In the genomic region with DNA sequence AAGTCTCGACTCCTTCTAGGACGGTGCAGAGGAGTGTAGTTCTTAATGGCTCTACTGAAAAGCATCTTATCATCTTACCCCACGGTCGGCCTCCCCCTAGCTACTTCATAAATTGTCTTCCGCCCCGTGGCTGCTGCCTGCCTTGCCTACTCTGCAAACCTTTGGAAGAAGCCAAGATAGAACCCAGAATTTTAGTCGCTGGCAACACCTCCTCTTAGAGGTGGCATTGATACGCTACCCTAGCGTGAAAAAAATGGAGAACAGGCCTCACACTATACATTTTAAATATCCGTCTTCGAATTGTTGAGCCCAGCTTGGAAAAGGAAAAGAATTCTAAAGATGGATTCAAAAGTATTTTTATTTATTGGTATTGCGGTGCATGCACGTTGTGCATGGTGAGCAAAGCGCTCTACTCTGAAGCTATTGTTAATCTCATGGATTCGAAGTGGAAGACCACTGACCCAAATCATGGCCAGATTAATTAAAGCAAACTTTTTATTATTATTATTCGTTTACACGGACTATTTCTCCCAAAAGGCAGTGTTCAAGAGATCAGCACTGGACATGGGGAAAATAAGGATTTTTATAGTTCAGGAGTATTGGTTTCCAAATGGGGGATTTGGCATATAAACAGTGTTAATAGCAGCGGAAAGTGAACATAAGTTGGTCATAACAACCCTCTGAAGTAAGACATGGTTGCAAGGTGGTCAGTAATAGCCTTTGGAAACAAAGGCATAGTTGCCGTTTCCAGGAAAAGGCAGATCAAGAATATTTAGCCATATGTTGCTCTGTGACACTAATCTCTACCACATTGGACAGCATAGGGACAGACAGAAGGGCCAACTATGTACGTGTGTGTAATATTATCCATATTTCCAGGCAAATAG, we compare ENCODE assay signal across 8 mouse cellular contexts. TPM values are rescaled to one million over a fixed set of nuclear protein-coding genes. Genes with fewer than 3 reads are reported as not detected.
A peak's percentile ranks its signal among the peaks of the same experiment; 100 is the strongest.
DNase-seq lines count a peak whose midpoint lies in the region; ATAC-seq and TF ChIP-seq lines count a peak whose summit lies in the region.

No protein-coding gene starts in this region.

- H3K4me2 ChIP-seq in CH12.LX (ENCODE audit: insufficient read depth, low read depth, poor library complexity, severe bottlenecking): peak overlapping the region; percentile 99
- H3K4me2 ChIP-seq in forebrain, postnatal 0 days (ENCODE audit: low read depth): peak overlapping the region; percentile 76
- peak overlapping the region; percentile 92 for H3K4me2 ChIP-seq in liver, postnatal 0 days (ENCODE audit: low read depth, low read length)

- in situ Hi-C loops in CH12.LX (cut with MboI; ENCODE audit: low pct_ligation_motif_present, low pct_unique_long_range_greater_than_20kb, low sequenced_read_pairs): no loop called here

- peaks cover 8 to 40% of the 10 kb centered on the region in 2 experiments for H3K36me3 ChIP-seq in CH12.LX (replicated peaks in 1 of 2; ENCODE audit: control insufficient read depth in 1 of 2, insufficient read depth in 1 of 2, low read length in 1 of 2)
- peaks cover under 1% of the 10 kb centered on the region for H3K36me3 ChIP-seq in forebrain, postnatal 0 days (ENCODE audit: insufficient read depth)
- peaks cover 4% of the 10 kb centered on the region; the same call in 1 of the 2 replicates for H3K36me3 ChIP-seq in liver, postnatal 0 days (replicated peaks; ENCODE audit: insufficient read depth, low read length)

- ATAC-seq in forebrain, postnatal 0 days: peak; percentile 26; the same call in 1 of the 2 replicates
- peak; percentile 20 for ATAC-seq in liver, postnatal 0 days

- peaks cover 77% of the 10 kb centered on the region for H3K79me2 ChIP-seq in CH12.LX (replicated peaks; ENCODE audit: control insufficient read depth, extremely low read depth, insufficient read depth, poor library complexity, severe bottlenecking)

- H3K9ac ChIP-seq in CH12.LX (ENCODE audit: insufficient read depth, low read depth): peak overlapping the region; percentile 94
- peak overlapping the region; percentile 80 for H3K9ac ChIP-seq in forebrain, postnatal 0 days
- peak overlapping the region; percentile 96 for H3K9ac ChIP-seq in liver, postnatal 0 days (replicated peaks)

- dilution Hi-C loops in CH12.LX (cut with MboI; ENCODE audit: extremely low pct_ligation_motif_present, extremely low pct_unique_long_range_greater_than_20kb, low sequenced_read_pairs): no loop called here

- H3K9me3 ChIP-seq in CH12.LX (replicated peaks; ENCODE audit: low read length): no peaks in the 10 kb centered on the region
- H3K9me3 ChIP-seq in forebrain, postnatal 0 days (ENCODE audit: low read length): no peaks in the 10 kb centered on the region
- H3K9me3 ChIP-seq in liver, postnatal 0 days (ENCODE audit: low read length): no peaks in the 10 kb centered on the region

- H3K4me1 ChIP-seq in CH12.LX (ENCODE audit: control insufficient read depth in 1 of 2, insufficient read depth in 2 of 2): peaks cover 9 to 59% of the 10 kb centered on the region in 2 experiments; a peak in 3 of 4 replicates
- H3K4me1 ChIP-seq in forebrain, postnatal 0 days (ENCODE audit: insufficient read depth): peaks cover 15% of the 10 kb centered on the region; the same call in 1 of the 2 replicates
- H3K4me1 ChIP-seq in liver, postnatal 0 days (ENCODE audit: insufficient read depth): peaks cover 26% of the 10 kb centered on the region

- TF ChIP-seq EP300 in CH12.LX (IDR thresholded peaks at IDR 0.05; ENCODE audit: low read length): no peak
- TF ChIP-seq EP300 in liver, postnatal 0 days (IDR thresholded peaks at IDR 0.05; ENCODE audit: low read depth): no peak

- H3K4me3 ChIP-seq in CH12.LX (replicated peaks in 1 of 3; ENCODE audit: low read depth in 2 of 3, low read length in 2 of 3, poor library complexity in 1 of 3): peak overlapping the region; percentile 68 to 85 (median 75)
- H3K4me3 ChIP-seq in forebrain, postnatal 0 days (ENCODE audit: low read depth, low read length): peak overlapping the region; percentile 79
- peak overlapping the region; percentile 94 for H3K4me3 ChIP-seq in liver, postnatal 0 days (ENCODE audit: low read depth, low read length)

- peak overlapping the region; percentile 63 for H3K27ac ChIP-seq in CH12.LX (ENCODE audit: insufficient read depth, low read depth)
- peak overlapping the region; percentile 83 for H3K27ac ChIP-seq in forebrain, postnatal 0 days (ENCODE audit: low read depth, low read length)
- H3K27ac ChIP-seq in liver, postnatal 0 days (ENCODE audit: low read depth): peak overlapping the region; percentile 98

- no peak for TF ChIP-seq RAD21 in CH12.LX (IDR thresholded peaks at IDR 0.05; ENCODE audit: low read depth, low read length)

- peak; percentile 10 for DNase-seq in heart, adult 11 months
- DNase-seq in heart, adult 9 months (ENCODE audit: low spot score in 2 of 2): no peak
- no peak for DNase-seq in CH12.LX (ENCODE audit: extremely low read depth)
- no peak for DNase-seq in forebrain, postnatal 0 days
- DNase-seq in liver, postnatal 0 days: no peak
- no peak for DNase-seq in layer of hippocampus, postnatal 10 days (ENCODE audit: low spot score in 2 of 2)
- no peak for DNase-seq in frontal cortex, postnatal 36 days (ENCODE audit: low spot score in 2 of 2)
- DNase-seq in urinary bladder, adult 18-20 months (ENCODE audit: low spot score in 2 of 2): no peak

- H3K27me3 ChIP-seq in CH12.LX (replicated peaks): no peaks in the 10 kb centered on the region
- no peaks in the 10 kb centered on the region for H3K27me3 ChIP-seq in forebrain, postnatal 0 days (ENCODE audit: insufficient read depth, low read length)
- H3K27me3 ChIP-seq in liver, postnatal 0 days (ENCODE audit: insufficient read depth, low read length): no peaks in the 10 kb centered on the region

- TF ChIP-seq POLR2A in CH12.LX (IDR thresholded peaks at IDR 0.05; ENCODE audit: low read depth, low read length): no peak

- WGBS in forebrain, postnatal 0 days: 9% methylated on average over 20 of the region's 20 CpGs
- 4% methylated on average over 20 of the region's 20 CpGs for WGBS in liver, postnatal 0 days (ENCODE audit: insufficient replicate concordance)

- no peak for TF ChIP-seq CTCF in CH12.LX (conservative IDR thresholded peaks at IDR 0.05 in 1 of 2, IDR thresholded peaks at IDR 0.05 in 1 of 2; ENCODE audit: low read depth in 2 of 2, low read length in 2 of 2)
- peak; percentile 8; the same call in 1 of the 2 replicates for TF ChIP-seq CTCF in forebrain, postnatal 0 days (IDR thresholded peaks at IDR 0.05; ENCODE audit: low read depth)
- no peak for TF ChIP-seq CTCF in liver, postnatal 0 days (IDR thresholded peaks at IDR 0.05; ENCODE audit: low read depth)

TF ChIP-seq in CH12.LX, 34 proteins besides CTCF, POLR2A, EP300 and RAD21:
- no peak for TF ChIP-seq JUND (conservative IDR thresholded peaks at IDR 0.05; ENCODE audit: low read depth, low read length)
- TF ChIP-seq MAX (IDR thresholded peaks at IDR 0.05; ENCODE audit: low read length): no peak; the same call in 1 of the 2 replicates
- TF ChIP-seq HCFC1 (IDR thresholded peaks at IDR 0.05; ENCODE audit: low read depth, low read length): 0 out of 2 replicates have a peak, but pooled peaks have one; percentile 3
- no peak for TF ChIP-seq TBP (conservative IDR thresholded peaks at IDR 0.05; ENCODE audit: low read depth, low read length)
- no peak for TF ChIP-seq RCOR1 (conservative IDR thresholded peaks at IDR 0.05; ENCODE audit: low read depth, low read length)
- no peak for TF ChIP-seq ZMIZ1 (IDR thresholded peaks at IDR 0.05; ENCODE audit: low read depth, low read length)
- TF ChIP-seq ZC3H11A (IDR thresholded peaks at IDR 0.05; ENCODE audit: low read depth, low read length): no peak
- no peak for TF ChIP-seq MAFK (IDR thresholded peaks at IDR 0.05; ENCODE audit: insufficient replicate concordance, low read length)

RNA-seq across cellular contexts. Expression of gene Ptrh2, which starts 0.6 kb away (rescaled TPM):
- total RNA-seq in CH12.LX (2012; rRNA removed): 29.8 and 39.4 TPM in 2 replicates
- 34.7 and 40.9 TPM in 2 replicates for total RNA-seq in CH12.LX (2014; rRNA removed)
- polyA plus RNA-seq in CH12.LX (2012; ENCODE audit: insufficient read length, low read depth): 48.2 and 54.5 TPM in 2 replicates
- total RNA-seq in forebrain, postnatal 0 days (2014; rRNA removed): 19.4 and 23.8 TPM in 2 replicates
- 27.3 and 29.0 TPM in 2 replicates for polyA plus RNA-seq in forebrain, postnatal 0 days (2015; fragmentation: Nextera tagmentation; extraction: Ambion mirVana)
- 12.7 and 13.3 TPM in 2 replicates for polyA plus RNA-seq in liver, postnatal 0 days (2015; fragmentation: Nextera tagmentation; extraction: Ambion mirVana)
- 10 to 100 TPM; 11.3 to 11.6 TPM for total RNA-seq in layer of hippocampus, postnatal 10 days (2021)

RNA-seq across cellular contexts. Expression of gene Vmp1, which starts 0.7 kb away (rescaled TPM):
- total RNA-seq in CH12.LX (2012; rRNA removed) (80.9 and 86.9 TPM in 2 replicates), CH12.LX (2014; rRNA removed) (209 and 231 TPM in 2 replicates)
- 166 and 167 TPM in 2 replicates for polyA plus RNA-seq in CH12.LX (2012; ENCODE audit: insufficient read length, low read depth)
- 59.5 and 66.7 TPM in 2 replicates for total RNA-seq in forebrain, postnatal 0 days (2014; rRNA removed)
- 130 and 131 TPM in 2 replicates for polyA plus RNA-seq in forebrain, postnatal 0 days (2015; fragmentation: Nextera tagmentation; extraction: Ambion mirVana)
- 110 and 125 TPM in 2 replicates for polyA plus RNA-seq in liver, postnatal 0 days (2015; fragmentation: Nextera tagmentation; extraction: Ambion mirVana)
- 100 to 1,000 TPM; 138 to 155 TPM for total RNA-seq in layer of hippocampus, postnatal 10 days (2021)
